Mouse (Mus musculus): ENCODE results near the gene A3galt2.

The A3galt2 gene

DNA sequence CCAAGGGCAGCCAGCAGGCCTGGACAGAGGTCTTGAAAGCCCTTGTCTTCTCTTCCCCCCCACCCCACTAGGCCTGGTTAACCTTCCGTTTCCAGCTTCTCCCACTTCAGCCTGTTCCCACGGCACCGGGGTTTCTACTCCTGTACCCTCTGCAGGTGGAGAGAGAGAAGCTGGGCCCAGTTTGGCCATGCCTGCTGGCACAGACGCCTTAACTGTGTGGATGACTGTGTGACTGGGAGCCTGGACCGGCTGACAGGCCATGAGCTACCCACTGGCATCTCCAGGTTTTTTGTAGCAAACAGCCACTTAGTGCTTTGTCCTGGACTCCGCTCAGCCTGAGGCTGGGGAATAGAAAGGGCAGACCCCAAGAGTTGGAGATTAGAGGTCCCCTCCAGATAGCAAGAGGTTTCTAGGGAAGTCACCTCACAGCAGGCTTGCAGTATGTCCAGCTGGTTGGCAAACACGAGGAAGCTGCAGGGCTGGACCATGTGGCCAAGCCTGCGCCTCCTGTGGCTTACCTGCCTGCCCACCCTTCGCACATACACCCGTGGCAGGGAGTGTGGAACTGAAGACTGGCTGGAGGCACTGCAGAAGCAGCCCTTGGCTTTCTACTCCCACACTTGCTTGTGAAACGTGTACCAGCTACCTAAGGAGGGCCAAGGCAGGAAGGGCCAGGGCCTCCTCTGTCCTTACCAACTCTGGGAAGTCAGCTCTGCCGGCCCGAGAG lies 3.0 kb upstream of the A3galt2 start:
- no peak for DNase-seq (ENCODE audit: low read depth, low spot score)

GRCm38 (mm10) chr4:128753571-128753970 lies 1.6 kb upstream of the A3galt2 start:
- no peak for DNase-seq (ENCODE audit: low read depth, low spot score)

GRCm38 (mm10) chr4:128755900-128756299 lies 736 bp downstream of the A3galt2 start:
- DNase-seq (ENCODE audit: low read depth, low spot score), result no peak

GRCm38 (mm10) chr4:128759214-128759613 lies 4.0 kb downstream of the A3galt2 start:
- DNase-seq (ENCODE audit: low read depth, low spot score), result no peak

- no peak for DNase-seq (ENCODE audit: low read depth, low spot score)
Observed at GRCm38 (mm10) chr4:128760029-128760428, 4.9 kb downstream of the A3galt2 start.

DNA sequence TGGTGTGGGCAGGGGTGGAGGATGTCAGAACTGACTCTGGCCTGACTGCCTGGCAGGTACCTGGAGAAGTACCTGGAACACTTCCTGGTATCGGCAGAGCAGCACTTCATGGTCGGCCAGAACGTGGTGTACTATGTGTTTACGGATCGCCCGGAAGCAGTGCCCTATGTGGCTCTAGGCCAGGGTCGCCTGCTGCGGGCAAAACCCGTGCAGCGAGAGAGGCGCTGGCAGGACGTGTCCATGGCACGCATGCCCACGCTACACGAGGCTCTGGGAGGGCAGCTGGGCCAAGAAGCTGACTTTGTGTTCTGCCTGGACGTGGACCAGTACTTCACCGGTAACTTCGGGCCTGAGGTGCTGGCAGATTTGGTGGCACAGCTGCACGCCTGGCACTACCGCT lies 11.8 kb downstream of the A3galt2 start:
- no peak for DNase-seq (ENCODE audit: low read depth, low spot score)

GRCm38 (mm10) chr4:128768120-128768519 lies 13.0 kb downstream of the A3galt2 start:
- no peak for DNase-seq (ENCODE audit: low read depth, low spot score)

- no peak for DNase-seq (ENCODE audit: low read depth, low spot score)
Observed at GRCm38 (mm10) chr4:128769569-128770355, 14.6 kb downstream of the A3galt2 start.

DNA sequence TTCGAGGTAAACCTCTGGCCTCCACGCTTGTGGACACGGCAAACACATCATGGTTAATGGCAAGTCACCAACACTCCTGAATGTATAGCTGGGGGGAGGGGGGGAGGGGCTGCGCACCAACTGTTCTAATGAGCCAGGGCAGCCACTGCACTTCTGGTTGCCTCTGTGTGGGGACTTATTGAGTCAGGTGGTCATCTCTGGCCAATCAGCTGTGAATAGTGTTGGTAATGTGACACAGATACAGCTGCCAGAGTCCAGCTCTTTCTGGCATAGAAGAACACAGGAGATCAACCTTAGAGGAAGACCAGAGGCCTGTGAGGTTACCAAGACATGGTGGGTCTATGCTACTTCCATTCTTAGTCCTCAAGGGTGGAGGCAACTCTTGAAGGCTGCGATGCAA lies 15.5 kb downstream of the A3galt2 start:
- no peak for DNase-seq (ENCODE audit: low read depth, low spot score)

DNA sequence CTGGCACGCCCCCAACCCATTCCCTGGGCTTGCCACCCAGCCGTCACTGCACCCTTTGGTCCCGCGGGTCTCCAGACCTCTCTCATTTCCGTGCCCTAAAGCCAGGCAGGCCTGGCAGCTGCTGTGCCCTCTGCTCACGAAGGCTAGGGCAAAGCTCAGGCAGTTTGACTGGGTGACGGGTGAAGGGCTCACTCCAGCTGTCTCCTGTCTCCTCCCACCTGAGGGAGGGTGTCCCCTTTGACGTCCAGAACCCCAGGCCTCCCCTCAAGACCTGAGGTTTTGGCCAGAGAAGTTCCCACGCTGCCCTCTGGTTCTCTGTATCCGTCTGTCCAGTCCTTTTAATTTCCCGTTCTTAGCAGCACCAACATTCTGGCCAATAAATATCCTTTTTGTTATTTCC lies 18.7 kb downstream of the A3galt2 start:
- DNase-seq (ENCODE audit: low read depth, low spot score), result no peak

- DNase-seq (ENCODE audit: low read depth, low spot score), result peak; percentile 64
Observed at GRCm38 (mm10) chr4:128774467-128774866, 19.3 kb downstream of the A3galt2 start.

DNA sequence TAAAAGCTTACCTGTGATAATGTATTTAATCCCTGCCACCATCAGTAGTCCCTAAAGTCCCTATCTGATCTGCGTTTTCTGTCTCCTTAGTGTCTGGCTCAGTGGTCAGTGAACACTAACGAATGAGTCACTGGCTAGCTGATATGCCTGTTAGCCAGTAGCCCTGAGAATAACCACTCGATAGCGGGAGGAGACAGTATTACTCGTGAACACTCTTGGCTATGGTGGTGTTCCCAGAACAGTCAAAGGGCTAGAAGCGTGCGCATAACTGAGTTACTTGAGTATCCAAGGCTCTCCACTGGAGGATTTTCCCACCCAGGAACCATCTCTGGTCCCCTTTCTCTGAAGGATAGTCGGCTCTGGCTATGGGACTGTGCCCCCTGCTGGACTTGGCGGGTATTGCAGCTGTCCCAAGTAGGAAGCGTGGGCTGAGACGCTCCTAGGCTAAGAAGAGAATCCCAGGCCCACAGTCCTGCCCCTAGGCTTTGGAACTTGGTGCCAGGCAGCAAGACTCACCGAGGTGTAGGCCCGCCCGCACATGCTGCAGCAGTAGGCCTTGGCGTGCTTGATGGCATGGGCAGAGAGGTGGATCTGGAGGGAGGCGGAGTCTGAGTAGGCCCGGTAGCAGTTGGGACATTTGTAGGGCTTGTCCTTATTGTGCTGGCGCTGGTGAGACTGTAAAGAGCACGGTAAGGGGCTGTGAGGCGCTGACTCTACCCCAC lies 21.6 kb downstream of the A3galt2 start:
- peak; percentile 60 for DNase-seq (ENCODE audit: low read depth, low spot score)

GRCm38 (mm10) chr4:128777593-128777992 lies 22.4 kb downstream of the A3galt2 start:
- DNase-seq (ENCODE audit: low read depth, low spot score), result no peak

DNA sequence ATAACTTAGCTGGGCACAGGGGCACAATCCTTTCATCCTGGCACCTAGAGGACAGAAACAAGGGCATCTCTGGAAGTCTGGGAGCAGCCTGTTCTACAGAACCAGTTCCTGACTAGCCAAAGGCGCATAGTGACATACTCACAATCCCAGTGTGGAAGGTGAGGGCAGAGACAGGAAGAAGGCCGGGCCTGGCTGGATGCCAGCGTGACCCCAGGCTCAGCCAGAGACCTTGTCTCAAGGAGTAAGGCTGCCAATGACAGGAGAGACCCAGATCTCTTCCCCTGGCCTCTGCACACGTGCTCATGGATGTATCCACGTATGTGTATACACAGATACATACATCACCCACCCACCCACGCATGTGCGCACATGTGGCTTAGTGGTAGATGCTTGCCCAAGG lies 26.9 kb downstream of the A3galt2 start:
- DNase-seq (ENCODE audit: low read depth, low spot score), result no peak

DNA sequence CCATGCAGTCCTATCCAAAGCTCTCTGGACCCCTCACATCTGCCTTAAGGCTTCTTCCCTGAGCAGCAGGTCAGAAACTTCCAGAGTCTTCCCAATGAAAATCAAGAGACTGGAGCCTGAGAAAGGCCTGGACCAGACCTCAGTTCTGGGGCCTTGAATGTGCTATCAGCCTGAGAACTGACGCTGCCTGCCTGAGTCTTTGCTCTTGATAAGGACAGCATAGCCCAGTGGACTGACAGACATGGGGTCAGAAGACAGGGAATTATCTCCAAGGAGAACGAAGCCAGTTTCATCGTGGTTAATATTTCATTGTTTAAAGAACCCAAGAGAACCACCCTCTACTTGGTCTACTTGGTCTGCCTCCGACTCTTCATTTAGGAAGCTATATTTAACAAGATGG lies 27.5 kb downstream of the A3galt2 start:
- no peak for DNase-seq (ENCODE audit: low read depth, low spot score)

DNA sequence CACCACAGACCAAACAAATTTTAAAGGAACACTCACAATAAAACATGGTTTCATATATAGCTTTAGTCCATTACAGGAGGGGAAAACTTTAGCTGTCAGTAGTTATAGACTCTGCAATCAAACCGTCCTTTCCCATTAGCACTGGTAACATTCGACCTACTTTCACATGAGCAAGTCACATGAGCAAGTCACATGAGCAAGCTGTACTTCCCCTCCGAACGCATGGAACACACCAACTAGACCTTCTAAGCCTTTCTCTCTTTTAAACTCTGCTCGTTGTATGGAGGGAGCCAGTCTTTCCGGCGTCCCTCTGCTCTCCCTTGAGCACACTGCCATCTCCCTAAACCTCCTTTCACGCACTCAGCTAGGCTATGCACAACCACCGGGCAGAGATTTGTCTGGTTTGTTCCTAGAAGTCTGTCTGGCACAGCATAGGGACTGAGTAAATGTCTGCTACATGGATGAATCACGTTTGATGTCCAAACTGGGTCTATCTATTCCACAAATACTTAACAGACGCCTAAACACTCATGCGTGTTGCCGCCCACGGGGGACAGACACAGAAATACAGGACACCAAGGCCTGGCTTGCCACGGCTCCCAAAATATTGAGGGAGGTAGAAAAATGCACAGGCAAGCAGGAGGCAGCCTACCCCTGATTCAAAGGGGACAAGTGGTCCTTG lies 29.9 kb downstream of the A3galt2 start:
- peak; percentile 80 for DNase-seq (ENCODE audit: low read depth, low spot score)

- peak; percentile 77 for DNase-seq (ENCODE audit: low read depth, low spot score)
Observed at GRCm38 (mm10) chr4:128785921-128786654, 30.9 kb downstream of the A3galt2 start.

GRCm38 (mm10) chr4:128787023-128787939 lies 32.1 kb downstream of the A3galt2 start:
- peak; percentile 89 for DNase-seq (ENCODE audit: low read depth, low spot score)

DNA sequence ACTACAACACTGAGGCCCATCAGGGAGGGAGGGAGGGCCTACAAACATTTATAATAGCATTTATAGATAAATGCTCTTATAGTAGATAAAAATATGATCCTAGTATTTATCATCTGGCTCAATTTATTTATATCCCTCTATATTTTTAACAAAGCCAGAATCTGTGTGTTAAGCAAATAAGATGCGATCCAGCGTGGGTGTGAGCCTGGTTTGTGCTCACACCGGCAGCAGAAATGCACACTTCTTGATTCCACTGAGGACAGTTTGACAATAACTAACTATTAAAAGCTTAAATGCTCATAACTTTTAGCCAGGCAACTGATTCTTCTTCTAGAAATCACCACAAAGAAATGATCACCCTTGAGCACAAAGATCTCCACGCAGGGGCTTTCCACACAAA lies 32.9 kb downstream of the A3galt2 start:
- DNase-seq (ENCODE audit: low read depth, low spot score), result no peak

DNA sequence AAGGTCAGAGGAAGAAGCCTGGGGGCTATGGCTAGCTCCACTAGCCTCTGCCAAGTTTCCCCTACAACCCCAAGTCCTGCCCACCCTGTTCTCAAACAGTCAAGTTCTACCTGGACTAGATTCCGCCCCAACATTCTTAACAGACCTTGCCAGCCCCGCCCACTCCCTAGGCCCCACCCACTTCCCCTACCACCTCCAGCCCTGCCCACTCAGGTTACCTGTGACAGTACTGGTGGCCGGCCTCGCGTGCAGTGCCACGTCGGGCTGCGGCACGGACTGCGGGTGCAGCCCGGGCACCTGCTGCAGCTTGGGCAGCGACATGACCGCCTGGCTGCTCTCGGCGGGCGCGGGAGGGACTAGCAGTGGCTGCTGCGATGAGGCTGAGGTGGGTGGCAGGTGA lies 34.5 kb downstream of the A3galt2 start:
- peak; percentile 54 for DNase-seq (ENCODE audit: low read depth, low spot score)
